Mouse (Mus musculus) thymus, postnatal 10 days (tissue): Measurements from ENCODE around the gene Tcf3.

Experiments
- DNase-seq, 2 experiments: peaks; one replicate each; pipeline ENCODE4 v3.0.0; 2021; ENCODE audit warnings: low spot score in 2 of 2

Gene Tcf3

GRCm38 (mm10) chr10:80385811-80386734 is 47.4 kb downstream of the Tcf3 start:
- DNase-seq = no peak

DNA sequence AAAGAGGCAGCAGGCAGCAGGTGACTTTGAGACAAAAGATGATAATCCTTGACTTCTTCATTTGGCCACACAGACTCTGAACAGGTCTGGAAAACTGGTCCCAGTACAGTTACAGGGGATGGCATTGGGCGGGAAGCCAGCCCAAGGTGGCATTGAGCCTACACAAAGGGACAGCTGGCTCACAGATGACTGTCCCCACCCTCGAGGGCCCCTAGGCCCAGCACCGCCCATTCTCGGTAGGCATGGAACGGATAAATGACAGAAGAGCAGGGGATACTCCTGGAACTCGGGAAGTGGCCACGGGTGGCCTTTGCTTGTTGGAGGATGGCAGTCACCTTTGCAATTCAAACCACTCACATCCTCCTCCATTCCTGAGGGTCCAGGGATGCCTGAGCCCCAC is 48.1 kb downstream of the Tcf3 start:
- no peak for DNase-seq

GRCm38 (mm10) chr10:80384709-80385108 is 48.7 kb downstream of the Tcf3 start:
- DNase-seq = no peak

DNA sequence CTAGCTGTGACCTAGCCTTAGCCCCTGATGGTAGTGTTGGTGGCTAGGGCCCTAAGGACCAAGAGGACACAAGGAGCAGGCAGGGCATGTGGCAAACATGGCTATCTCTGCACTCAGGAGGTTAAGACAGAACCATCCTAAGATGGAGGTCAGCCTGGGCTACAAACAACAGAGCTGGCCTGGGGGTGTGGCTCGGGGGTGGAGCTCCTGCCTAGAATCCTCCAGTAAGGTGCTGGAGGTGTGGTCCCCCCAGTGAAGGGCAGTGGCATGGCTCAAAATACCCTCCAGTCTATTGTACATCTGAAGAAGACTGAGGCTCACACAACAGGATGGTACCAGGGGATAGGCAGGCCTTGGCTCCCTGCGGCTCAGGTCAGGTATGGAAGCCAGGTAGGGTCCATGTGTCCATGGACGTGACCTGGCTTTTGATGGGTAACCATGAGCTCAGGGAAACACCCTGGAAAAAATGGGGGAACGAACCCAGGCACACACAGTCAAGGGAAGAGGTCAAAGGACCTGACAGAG is 49.3 kb downstream of the Tcf3 start:
- no peak for DNase-seq

GRCm38 (mm10) chr10:80383431-80383830 is 50.0 kb downstream of the Tcf3 start:
- DNase-seq = no peak

- no peak for DNase-seq
Observed at GRCm38 (mm10) chr10:80382641-80383365, 50.6 kb downstream of the Tcf3 start.

GRCm38 (mm10) chr10:80377716-80378115 is 55.7 kb downstream of the Tcf3 start:
- DNase-seq = peak in 1 of 2 experiments; percentile 46

DNA sequence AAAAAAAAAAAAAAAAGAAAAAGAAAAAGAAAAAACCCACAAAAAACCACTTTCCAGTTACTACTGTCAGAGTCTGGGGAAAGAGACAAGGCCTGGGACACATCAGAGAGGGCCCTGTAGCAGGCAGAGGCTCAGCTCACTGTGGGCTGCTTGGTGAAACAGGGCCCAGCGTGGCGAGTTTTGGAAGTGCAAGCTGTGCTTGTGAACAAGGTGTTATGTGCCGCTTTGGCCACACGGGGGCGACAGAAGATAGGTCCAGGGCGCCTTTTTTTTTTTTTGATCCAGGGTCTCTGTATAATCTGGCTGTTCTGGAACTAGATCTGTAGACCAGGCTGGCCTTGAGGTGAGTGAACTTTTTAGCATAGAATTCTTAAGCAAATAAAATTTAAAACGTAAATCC is 57.3 kb downstream of the Tcf3 start:
- DNase-seq = peak; percentile 87 to 97

DNA sequence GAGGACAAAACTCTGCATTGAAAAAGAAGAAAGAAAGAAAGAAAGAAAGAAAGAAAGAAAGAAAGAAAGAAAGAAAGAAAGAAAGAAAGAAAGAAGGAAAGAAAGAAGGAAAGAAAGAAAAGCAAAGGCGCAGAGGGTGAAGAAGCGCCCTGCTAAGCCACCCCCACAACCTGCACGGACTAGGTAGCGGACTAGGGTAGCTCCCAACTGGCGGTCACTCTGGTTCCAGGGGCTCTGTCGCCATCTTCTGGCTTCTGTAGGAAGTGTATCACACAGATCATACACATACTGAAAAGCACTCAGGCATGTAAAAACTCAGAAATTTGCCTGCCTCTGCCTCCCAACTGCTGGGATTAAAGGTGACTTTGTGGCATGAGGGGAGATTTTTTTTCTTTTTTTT is 59.4 kb downstream of the Tcf3 start:
- DNase-seq = peak; percentile 64 to 78

DNA sequence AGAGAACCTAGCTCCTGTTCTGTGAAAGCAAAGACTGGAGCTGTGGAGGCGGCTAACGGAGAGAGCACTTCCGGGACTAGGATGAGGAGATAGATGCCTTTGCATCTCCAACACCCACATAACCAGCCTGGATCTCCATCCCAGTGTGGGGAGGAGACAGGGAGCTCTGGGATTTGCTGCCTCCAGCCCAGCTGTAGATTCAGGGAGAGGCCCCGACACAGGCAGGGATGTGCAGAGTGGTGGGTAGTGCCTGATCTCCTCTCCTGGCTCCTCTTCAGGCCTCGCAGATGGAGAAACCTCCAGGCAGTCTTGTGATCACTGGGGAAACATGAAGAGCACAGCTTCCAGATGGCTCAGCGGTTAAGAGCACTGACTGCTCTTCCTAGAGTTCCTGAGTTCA is 60.7 kb downstream of the Tcf3 start:
- no peak for DNase-seq

DNA sequence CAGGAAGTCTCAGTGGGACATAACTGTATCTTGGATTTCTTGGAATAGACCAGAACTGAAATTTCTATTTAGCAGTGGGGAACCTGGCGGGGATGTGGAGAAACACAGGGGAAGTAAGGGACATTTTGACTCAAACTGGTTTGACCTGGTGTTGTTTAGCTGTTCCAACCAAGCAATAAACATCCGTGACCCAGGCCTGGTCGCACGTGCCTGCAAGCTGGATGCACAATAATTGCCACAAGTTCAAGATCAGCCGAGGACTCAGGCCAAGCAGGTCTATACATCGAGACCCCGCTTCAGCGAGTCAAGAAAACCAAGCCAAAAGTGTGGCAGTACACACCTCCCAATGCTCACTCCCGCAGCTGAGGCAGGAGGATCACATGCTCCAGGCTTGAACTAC is 61.5 kb downstream of the Tcf3 start:
- no peak for DNase-seq

GRCm38 (mm10) chr10:80371411-80371966 is 62.0 kb downstream of the Tcf3 start:
- DNase-seq = peak; percentile 76 to 81

- DNase-seq = peak; percentile 18 to 33
Observed at GRCm38 (mm10) chr10:80369995-80370747, 63.3 kb downstream of the Tcf3 start.

DNA sequence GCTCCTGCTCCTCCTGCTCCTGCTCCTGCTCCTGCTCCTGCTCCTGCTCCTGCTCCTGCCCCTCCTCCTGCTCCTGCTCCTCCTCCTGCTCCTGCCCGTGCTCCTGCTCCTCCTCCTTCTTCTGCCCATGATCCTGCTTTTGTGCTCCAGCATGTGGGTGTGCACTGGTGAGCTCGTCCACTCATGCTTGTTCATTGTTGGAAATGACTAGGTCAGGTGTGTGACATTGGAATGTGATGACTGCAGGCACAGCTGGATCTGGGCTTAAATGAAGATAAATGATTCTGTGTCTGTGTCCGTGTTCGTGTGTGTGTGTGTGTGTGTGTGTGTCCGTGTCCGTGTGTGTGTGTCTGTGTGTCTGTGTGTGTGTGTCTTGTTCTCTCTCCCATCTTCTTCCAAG is 65.1 kb downstream of the Tcf3 start:
- no peak for DNase-seq

- no peak for DNase-seq
Observed at GRCm38 (mm10) chr10:80367954-80368353, 65.5 kb downstream of the Tcf3 start.

DNA sequence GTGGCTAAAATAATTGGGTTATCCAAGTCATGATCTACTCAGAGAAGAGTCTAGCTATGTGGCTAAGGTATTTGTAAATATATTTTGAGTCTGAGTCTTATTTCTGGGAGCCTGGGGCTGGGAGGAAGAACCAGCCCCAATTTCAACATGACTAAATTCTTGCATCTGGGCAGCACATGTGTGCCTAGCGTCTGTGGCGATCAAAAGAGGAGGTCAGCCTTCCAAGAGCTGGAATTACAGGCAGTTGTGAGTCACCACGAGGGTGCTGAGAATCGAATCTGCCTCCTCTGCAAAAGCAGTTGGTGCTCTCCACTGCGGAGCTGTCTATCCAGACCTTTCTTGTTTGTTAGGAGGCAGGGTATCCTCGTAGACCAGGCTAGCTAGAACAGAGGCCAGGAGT is 67.7 kb downstream of the Tcf3 start:
- DNase-seq = no peak

GRCm38 (mm10) chr10:80363734-80364133 is 69.7 kb downstream of the Tcf3 start:
- no peak for DNase-seq
